Mouse (Mus musculus) ES-Bruce4 (cell line): Measurements from ENCODE around the gene Gripap1.
"Not testable (repeated sequence)": the region's sequence is repeated elsewhere in the genome, so short reads cannot be mapped to it uniquely, and the experiment has no call there.

ENCODE experiments used
- CTCF ChIP-seq: IDR thresholded peaks from one replicate; pipeline ENCODE4 v1.8.1; 2011; ENCODE audit warnings: low read depth, low read length
- EP300 ChIP-seq: IDR thresholded peaks from 2 replicates; pipeline ENCODE4 v1.6.1; 2011; ENCODE audit warnings: low read depth, low read length; ENCODE audit not compliant: insufficient read depth
- POLR2A ChIP-seq: IDR thresholded peaks from one replicate; pipeline ENCODE4 v1.8.1; 2011; ENCODE audit warnings: low read length; ENCODE audit not compliant: insufficient read depth

DNA sequence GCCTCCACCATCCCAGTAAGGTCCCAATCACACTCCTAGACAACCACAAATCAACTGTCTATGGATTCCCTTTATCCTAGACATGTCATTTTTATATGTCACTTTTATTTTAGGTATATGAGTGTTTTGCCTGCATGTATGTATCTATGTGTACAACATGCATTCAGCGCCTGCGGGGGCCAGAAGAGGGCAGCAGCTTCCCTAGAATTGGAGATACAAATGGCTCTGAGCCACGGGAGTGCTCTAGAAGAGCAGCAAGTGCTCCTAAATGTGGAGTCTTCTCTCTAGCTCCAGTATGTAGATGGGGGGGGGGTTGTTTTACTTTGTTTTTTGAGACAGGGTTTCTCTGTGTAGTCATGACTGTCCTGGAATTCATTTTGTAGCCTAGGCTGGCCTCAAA is 35.9 kb upstream of the Gripap1 start:
- TF ChIP-seq CTCF, POLR2A, EP300: not testable (repeated sequence)
